Mouse (Mus musculus) lung, postnatal 0 days (tissue): ENCODE data around the gene Bbx.

ENCODE experiments used
- CTCF ChIP-seq: IDR thresholded peaks from 2 replicates; pipeline ENCODE4 v1.5.1; 2016; ENCODE audit warnings: antibody characterized with exemption, mild to moderate bottlenecking
- EP300 ChIP-seq: IDR thresholded peaks from 2 replicates; pipeline ENCODE4 v1.6.1; 2016; ENCODE audit warnings: antibody characterized with exemption, mild to moderate bottlenecking, control low read depth

- TF ChIP-seq CTCF (peak; percentile 57), EP300 (no peak)
Observed at GRCm38 (mm10) chr16:50242444-50242843, 189.7 kb downstream of the Bbx start.
